Mouse (Mus musculus) liver, postnatal 0 days (tissue): ENCODE measurements at regions not wholly inside any gene's neighbourhood (a gene's known extent, or its start where the extent isn't known, plus 50 kb on each side); places are given as distances from the start of the nearest gene placed in this dataset.

ENCODE experiments used
- ATAC-seq: fragments of 200-750 bp; cut with Nextera tagmentation; 2 replicates; pipeline ENCODE4 v1.8.0; 2017; ENCODE audit warnings: mild to moderate bottlenecking, moderate library complexity
- DNase-seq: peaks from one replicate; pipeline ENCODE4 v3.0.0-alpha.2; 2016
- H3K27ac ChIP-seq: fragments of 300-500 bp; sonication (generic); 2 replicates; pipeline ENCODE4 v1.5.1; 2014; ENCODE audit warnings: antibody characterized with exemption, moderate library complexity, mild to moderate bottlenecking, low read depth
- H3K27me3 ChIP-seq: fragments of 300-500 bp; sonication (generic); 2 replicates; pipeline ENCODE4 v1.6.1; 2014; ENCODE audit warnings: low read length, control low read depth, mixed read lengths; ENCODE audit not compliant: insufficient read depth
- H3K36me3 ChIP-seq: fragments of 300-500 bp; sonication (generic); replicated peaks from 2 replicates; pipeline ENCODE4 v1.6.1; 2014; ENCODE audit warnings: mild to moderate bottlenecking, control low read depth, low read length, moderate library complexity, mixed read lengths; ENCODE audit not compliant: insufficient read depth
- H3K4me1 ChIP-seq: fragments of 300-500 bp; sonication (generic); 2 replicates; pipeline ENCODE4 v1.6.1; 2014; ENCODE audit warnings: antibody characterized with exemption, mild to moderate bottlenecking, control low read depth; ENCODE audit not compliant: insufficient read depth
- H3K4me2 ChIP-seq: fragments of 300-500 bp; sonication (generic); 2 replicates; pipeline ENCODE4 v1.6.1; 2014; ENCODE audit warnings: low read depth, mild to moderate bottlenecking, low read length, moderate library complexity, mixed read lengths
- H3K4me3 ChIP-seq: fragments of 300-500 bp; sonication (generic); 2 replicates; pipeline ENCODE4 v1.5.1; 2014; ENCODE audit warnings: low read depth, low read length
- H3K9ac ChIP-seq: fragments of 300-500 bp; sonication (generic); replicated peaks from 2 replicates; pipeline ENCODE4 v1.6.1; 2014; ENCODE audit warnings: mild to moderate bottlenecking, moderate library complexity
- H3K9me3 ChIP-seq: fragments of 300-500 bp; sonication (generic); 2 replicates; pipeline ENCODE4 v1.6.1; 2016; ENCODE audit warnings: mild to moderate bottlenecking, control low read depth, low read length, mixed read lengths
- CTCF ChIP-seq: sonication (generic); IDR thresholded peaks from 2 replicates; pipeline ENCODE4 v1.5.1; 2016; ENCODE audit warnings: antibody characterized with exemption, low read depth
- EP300 ChIP-seq: IDR thresholded peaks from 2 replicates; pipeline ENCODE4 v1.6.1; 2016; ENCODE audit warnings: antibody characterized with exemption, low read depth, mild to moderate bottlenecking
- WGBS: fragments of 180-500 bp; shearing (Covaris S2); extraction: QIAGEN DNeasy Blood & Tissue Kit; methylation state at CpG from one replicate; pipeline ENCODE4 v1.1.7; 2014; ENCODE audit not compliant: insufficient replicate concordance; 5-methylcytosine and 5-hydroxymethylcytosine counted together

DNA sequence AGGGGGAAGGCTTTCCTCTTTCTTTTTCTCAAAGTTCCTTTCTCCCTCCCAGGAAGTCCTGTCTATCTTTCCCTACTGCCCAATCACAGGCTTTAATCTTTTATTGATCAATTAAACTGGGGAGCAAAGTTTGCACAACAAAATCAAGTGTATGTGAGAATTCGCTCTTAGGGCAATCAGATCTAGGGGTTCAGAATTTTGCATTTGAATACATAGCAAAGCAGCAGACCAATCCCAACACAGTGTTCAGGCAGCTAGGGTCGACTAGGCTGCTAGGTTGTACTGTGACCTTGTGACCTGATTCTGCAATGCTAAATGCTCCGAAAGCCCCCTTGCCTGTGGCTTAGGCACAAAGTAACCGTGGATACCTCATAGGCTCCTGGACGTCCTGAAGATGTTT lies 91.5 kb upstream of the Lsm6 start:
- WGBS, result 61% methylated on average over 5 of the region's 5 CpGs

DNA sequence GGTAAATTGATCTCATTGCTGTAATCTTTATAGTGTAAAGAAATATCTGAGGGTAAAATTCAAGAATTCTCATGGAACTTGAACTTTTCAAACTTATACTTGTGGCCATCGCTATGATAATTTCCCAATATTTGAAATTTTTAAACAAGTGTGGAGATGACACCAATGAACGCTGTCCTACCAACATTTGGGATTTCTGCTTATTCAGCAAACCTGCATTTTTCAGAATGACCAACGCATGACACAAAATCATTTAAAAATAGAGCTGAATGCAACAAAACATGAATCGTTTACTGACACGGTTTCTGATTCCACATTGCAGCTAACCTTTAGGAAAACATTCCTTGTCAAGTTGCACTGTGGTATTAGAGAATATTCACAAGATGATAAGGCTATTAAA lies 92.9 kb upstream of the Lsm6 start:
- no peak overlapping the region for H3K4me2 ChIP-seq
- no peaks in the 10 kb centered on the region for H3K36me3 ChIP-seq
- no peak overlapping the region for H3K27ac ChIP-seq
- ATAC-seq (no peak), DNase-seq (no peak)
- WGBS, result 83% methylated on average over 5 of the region's 5 CpGs
- no peaks in the 10 kb centered on the region for H3K9me3 ChIP-seq
- no peaks in the 10 kb centered on the region for H3K4me1 ChIP-seq
- H3K9ac ChIP-seq, result no peak overlapping the region
- H3K27me3 ChIP-seq, result no peaks in the 10 kb centered on the region
- TF ChIP-seq EP300 (no peak), CTCF (no peak)
- no peak overlapping the region for H3K4me3 ChIP-seq

More for the DNA sequence above, 91.5 kb upstream of the Lsm6 start:
- TF ChIP-seq EP300, result no peak
- TF ChIP-seq CTCF, result no peak
- no peak for DNase-seq
- Histone ChIP-seq H3K4me2 (no peak overlapping the region), H3K27me3 (no peaks in the 10 kb centered on the region), H3K36me3 (no peaks in the 10 kb centered on the region), H3K4me3 (no peak overlapping the region), H3K27ac (no peak overlapping the region), H3K9me3 (no peaks in the 10 kb centered on the region), H3K9ac (no peak overlapping the region), H3K4me1 (no peaks in the 10 kb centered on the region)
- ATAC-seq, result no peak

DNA sequence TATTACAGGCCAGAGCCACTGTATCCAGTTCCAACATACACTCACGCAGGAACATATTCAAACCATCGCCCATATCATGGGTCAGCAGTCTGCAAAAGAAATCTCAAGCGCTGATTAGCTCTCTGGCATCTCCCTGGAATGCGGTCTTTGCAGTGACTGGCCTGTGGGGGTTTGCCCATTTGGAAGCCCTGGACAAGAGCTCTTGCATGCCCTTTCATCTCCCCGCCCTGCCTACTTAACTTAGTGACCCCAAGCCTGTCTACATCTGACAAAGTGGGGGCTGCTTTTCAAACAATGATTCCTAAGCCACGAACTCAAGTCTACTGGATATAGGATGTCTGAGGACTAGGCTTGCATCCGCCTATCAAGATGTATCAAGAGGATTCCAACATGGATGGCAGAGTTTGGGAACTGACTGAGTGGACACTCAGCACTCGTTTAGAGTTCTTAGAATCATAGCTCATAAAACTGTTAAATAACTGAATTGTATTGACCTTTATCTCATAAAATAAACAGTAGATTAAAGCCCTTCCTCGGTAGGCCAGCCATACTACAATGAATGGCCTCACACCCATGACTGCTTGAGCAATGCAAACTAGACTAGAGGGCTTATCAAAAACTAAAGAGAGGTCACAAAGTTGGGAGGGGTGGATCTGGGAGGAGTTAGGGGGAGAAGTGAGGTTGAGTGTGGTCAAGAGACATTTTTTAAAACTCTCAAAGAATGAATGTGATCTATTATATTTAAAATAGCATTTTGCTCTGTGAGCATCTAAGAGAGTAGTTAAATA lies 97.4 kb upstream of the Zfp827 start:
- Histone ChIP-seq H3K9me3 (no peaks in the 10 kb centered on the region), H3K9ac (no peak overlapping the region), H3K36me3 (no peaks in the 10 kb centered on the region), H3K27me3 (no peaks in the 10 kb centered on the region), H3K4me3 (no peak overlapping the region), H3K4me1 (no peaks in the 10 kb centered on the region), H3K27ac (no peak overlapping the region), H3K4me2 (no peak overlapping the region)
- no peak for TF ChIP-seq EP300
- TF ChIP-seq CTCF, result no peak
- no peak for DNase-seq
- ATAC-seq, result no peak
- 77% methylated on average over 9 of the region's 9 CpGs for WGBS

DNA sequence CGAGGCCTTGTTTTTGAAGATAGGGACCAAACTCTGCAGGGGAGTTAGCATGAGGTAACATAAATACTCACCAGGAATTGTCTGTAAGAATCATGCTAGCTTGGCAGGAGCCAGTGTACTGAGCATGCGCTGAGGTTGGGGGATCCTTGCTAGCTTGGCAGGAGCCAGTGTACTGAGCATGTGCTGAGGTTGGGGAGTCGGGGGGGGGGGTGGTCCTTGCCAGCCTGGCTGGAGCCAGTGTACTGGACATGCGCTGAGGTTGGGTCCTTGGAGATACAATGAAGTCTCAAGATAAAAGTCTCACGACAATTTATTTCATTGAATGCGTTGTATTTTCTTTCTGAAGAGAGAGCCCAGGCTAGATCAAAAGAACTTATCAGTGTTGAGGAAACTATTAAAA lies 96.2 kb upstream of the Zfp827 start:
- WGBS, result 69% methylated on average over 6 of the region's 6 CpGs
- no peak overlapping the region for H3K4me3 ChIP-seq
- ATAC-seq, result no peak

DNA sequence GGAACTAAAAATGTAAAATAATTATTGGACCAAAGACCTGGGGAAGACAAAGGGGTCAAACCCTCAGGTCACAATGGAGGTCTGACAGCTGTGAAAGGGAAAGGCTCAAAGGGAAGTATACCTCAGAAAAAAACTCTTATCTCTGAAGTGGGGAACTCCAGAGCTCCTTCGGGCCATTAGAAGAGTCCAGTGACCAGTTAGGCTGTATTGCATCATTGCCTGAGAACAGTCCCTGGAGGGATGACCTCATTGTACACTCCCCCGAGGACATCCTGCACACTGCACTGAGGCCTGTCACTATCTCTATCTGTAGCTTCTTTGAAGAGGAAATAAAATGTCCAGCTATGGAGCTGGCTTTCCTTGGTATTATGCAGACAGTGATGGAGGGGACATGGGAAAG lies 88.2 kb upstream of the Zfp827 start:
- no peak for ATAC-seq
- DNase-seq, result no peak
- TF ChIP-seq CTCF (no peak), EP300 (no peak)

More for the DNA sequence above, 96.2 kb upstream of the Zfp827 start:
- H3K36me3 ChIP-seq, result no peaks in the 10 kb centered on the region
- H3K27ac ChIP-seq, result no peak overlapping the region
- DNase-seq, result no peak
- H3K4me1 ChIP-seq, result no peaks in the 10 kb centered on the region
- no peak overlapping the region for H3K4me2 ChIP-seq
- TF ChIP-seq EP300 (no peak), CTCF (no peak)
- no peaks in the 10 kb centered on the region for H3K27me3 ChIP-seq
- no peaks in the 10 kb centered on the region for H3K9me3 ChIP-seq
- H3K9ac ChIP-seq, result no peak overlapping the region

DNA sequence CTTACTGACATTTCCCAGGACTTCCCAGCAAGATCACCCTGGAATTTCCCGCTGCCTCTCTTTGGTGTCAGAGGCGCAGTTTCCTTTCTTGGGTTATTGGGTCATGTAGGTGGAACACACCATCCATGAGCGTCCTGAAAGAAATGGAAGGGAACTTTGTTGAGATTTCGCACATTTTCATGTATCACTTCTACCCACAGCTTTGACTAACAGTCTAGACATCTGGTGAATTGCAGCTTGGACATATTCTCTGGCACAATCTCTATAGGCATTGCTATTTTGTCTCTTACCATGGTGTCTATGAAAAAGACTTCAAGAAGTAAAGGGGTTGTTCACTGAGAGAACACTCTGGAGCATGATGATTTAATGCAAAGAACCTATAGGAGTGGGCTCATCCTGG lies 86.7 kb upstream of the Zfp827 start:
- Histone ChIP-seq H3K4me1 (no peaks in the 10 kb centered on the region), H3K27ac (no peak overlapping the region), H3K27me3 (no peaks in the 10 kb centered on the region), H3K9ac (no peak overlapping the region), H3K4me3 (no peak overlapping the region), H3K4me2 (no peak overlapping the region), H3K36me3 (no peaks in the 10 kb centered on the region), H3K9me3 (no peaks in the 10 kb centered on the region)
- 75% methylated on average over 4 of the region's 4 CpGs for WGBS
- TF ChIP-seq CTCF, result no peak
- TF ChIP-seq EP300, result no peak
- ATAC-seq (no peak), DNase-seq (no peak)

More for the DNA sequence above, 88.2 kb upstream of the Zfp827 start:
- no peaks in the 10 kb centered on the region for H3K36me3 ChIP-seq
- H3K9ac ChIP-seq, result no peak overlapping the region
- H3K9me3 ChIP-seq, result no peaks in the 10 kb centered on the region
- no peaks in the 10 kb centered on the region for H3K27me3 ChIP-seq
- no peaks in the 10 kb centered on the region for H3K4me1 ChIP-seq
- no peak overlapping the region for H3K4me3 ChIP-seq
- no peak overlapping the region for H3K27ac ChIP-seq
- 23% methylated on average over 2 of the region's 2 CpGs for WGBS
- no peak overlapping the region for H3K4me2 ChIP-seq

DNA sequence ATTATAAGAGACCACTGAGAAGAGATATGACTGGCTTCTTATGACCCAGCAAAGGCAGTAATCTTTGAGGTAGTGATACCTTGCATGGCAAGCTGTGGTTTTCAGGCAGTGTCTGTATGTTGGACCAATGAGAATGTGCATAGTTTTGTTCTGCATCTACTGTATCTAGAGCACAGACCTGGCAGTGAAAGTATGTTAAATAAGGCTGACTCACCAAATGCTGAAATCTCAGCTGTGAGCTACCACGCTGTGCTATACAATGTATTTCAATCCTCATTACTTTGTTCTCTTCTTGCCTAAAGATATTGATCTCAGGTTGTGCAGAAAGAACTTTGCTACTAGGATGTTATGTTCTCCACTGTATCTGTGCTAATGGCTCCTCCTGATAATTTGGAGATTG lies 83.9 kb upstream of the Zfp827 start:
- 81% methylated on average over 1 of the region's 1 CpGs for WGBS
- H3K27me3 ChIP-seq, result no peaks in the 10 kb centered on the region
- no peak overlapping the region for H3K9ac ChIP-seq
- no peaks in the 10 kb centered on the region for H3K4me1 ChIP-seq
- no peaks in the 10 kb centered on the region for H3K36me3 ChIP-seq
- TF ChIP-seq CTCF, result no peak
- TF ChIP-seq EP300, result no peak
- H3K9me3 ChIP-seq, result no peaks in the 10 kb centered on the region
- DNase-seq (no peak), ATAC-seq (no peak)
- H3K27ac ChIP-seq, result no peak overlapping the region
- no peak overlapping the region for H3K4me2 ChIP-seq
- no peak overlapping the region for H3K4me3 ChIP-seq
